Mouse (Mus musculus): Measurements from ENCODE around the gene Nedd8. TPM values are rescaled to one million over a fixed set of nuclear protein-coding genes. Genes with fewer than 3 reads are reported as not detected.

Gene Nedd8
- total RNA-seq, 1 experiment from 2014 or later, result 297 TPM

- no peak for DNase-seq
Measured at GRCm38 (mm10) chr14:55614565-55615178, 57.3 kb downstream of the Nedd8 start.

GRCm38 (mm10) chr14:55613346-55613745 lies 58.6 kb downstream of the Nedd8 start:
- DNase-seq, result no peak

Other genes starting within 250 kb of the Nedd8 start
- 130 and 149 TPM in 2 replicates for gene Dhrs4, start 193.4 kb downstream of the Nedd8 start, total RNA-seq (2021)
- gene Carmil3, start 181.5 kb downstream of the Nedd8 start, total RNA-seq (2021), result 6.9 TPM in 2 replicates
- gene Cpne6, start 161.7 kb downstream of the Nedd8 start, total RNA-seq (2021), result 0.45 TPM in 1 of 2 replicates, not detected in the other
- gene Nrl, start 147.1 kb downstream of the Nedd8 start, total RNA-seq (2021), result not detected in 2 replicates
- 35.1 and 42.8 TPM in 2 replicates for gene Pck2, start 131.9 kb downstream of the Nedd8 start, total RNA-seq (2021)
- gene Dcaf11, start 112.1 kb downstream of the Nedd8 start, total RNA-seq (2021), result 99.9 and 118 TPM in 2 replicates
- gene A730061H03Rik, start 111.7 kb downstream of the Nedd8 start, total RNA-seq (2021), result 1.2 TPM in 1 of 2 replicates, not detected in the other
- gene Fitm1, start 96.5 kb downstream of the Nedd8 start, total RNA-seq (2021), result 0.79 and 2.1 TPM in 2 replicates
- 316 and 330 TPM in 2 replicates for gene Psme1, start 94.0 kb downstream of the Nedd8 start, total RNA-seq (2021)
- 37.5 and 45.2 TPM in 2 replicates for gene Emc9, start 86.8 kb downstream of the Nedd8 start, total RNA-seq (2021)
- gene Psme2, start 81.0 kb downstream of the Nedd8 start, total RNA-seq (2021), result 349 and 376 TPM in 2 replicates
- gene Rnf31, start 80.4 kb downstream of the Nedd8 start, total RNA-seq (2021), result 24.8 and 37.7 TPM in 2 replicates
- 12.9 and 16.7 TPM in 2 replicates for gene Irf9, start 68.6 kb downstream of the Nedd8 start, total RNA-seq (2021)
- gene Rec8, start 54.1 kb downstream of the Nedd8 start, total RNA-seq (2021), result 4.4 and 6.9 TPM in 2 replicates
- 78.2 and 105 TPM in 2 replicates for gene Ipo4, start 36.2 kb downstream of the Nedd8 start, total RNA-seq (2021)
- gene Gm49378, start 34.2 kb downstream of the Nedd8 start, total RNA-seq (2021), result 2.4 and 3.9 TPM in 2 replicates
- gene Tm9sf1, start 28.3 kb downstream of the Nedd8 start, total RNA-seq (2021), result 68.4 and 78.5 TPM in 2 replicates
- 1.9 and 3.1 TPM in 2 replicates for gene Tssk4, start 21.9 kb downstream of the Nedd8 start, total RNA-seq (2021)
- 50.4 and 60.3 TPM in 2 replicates for gene Mdp1, start 11.6 kb downstream of the Nedd8 start, total RNA-seq (2021)
- 24.0 and 25.8 TPM in 2 replicates for gene Gmpr2, start 183 bp downstream of the Nedd8 start, total RNA-seq (2021)
- 26.1 and 27.4 TPM in 2 replicates for gene Tinf2, start 9.7 kb upstream of the Nedd8 start, total RNA-seq (2021)
- 0.74 and 2.3 TPM in 2 replicates for gene Tgm1, start 41.8 kb upstream of the Nedd8 start, total RNA-seq (2021)
- 19.5 and 21.1 TPM in 2 replicates for gene Rabggta, start 50.1 kb upstream of the Nedd8 start, total RNA-seq (2021)
- 81.5 and 93.6 TPM in 2 replicates for gene Dhrs1, start 73.6 kb upstream of the Nedd8 start, total RNA-seq (2021)
- 15.9 and 16.2 TPM in 2 replicates for gene Nop9, start 73.6 kb upstream of the Nedd8 start, total RNA-seq (2021)
- 1.7 and 22.1 TPM in 2 replicates for gene Cideb, start 86.3 kb upstream of the Nedd8 start, total RNA-seq (2021)
- gene Ltb4r2, start 89.3 kb upstream of the Nedd8 start, total RNA-seq (2021), result 0.11 and 0.37 TPM in 2 replicates
- 0.48 and 0.71 TPM in 2 replicates for gene Ltb4r1, start 93.8 kb upstream of the Nedd8 start, total RNA-seq (2021)
- 14.3 and 17.3 TPM in 2 replicates for gene Adcy4, start 112.0 kb upstream of the Nedd8 start, total RNA-seq (2021)
- gene Ripk3, start 116.7 kb upstream of the Nedd8 start, total RNA-seq (2021), result 5.2 and 7.8 TPM in 2 replicates
- 23.8 and 31.2 TPM in 2 replicates for gene Nfatc4, start 151.0 kb upstream of the Nedd8 start, total RNA-seq (2021)
- gene Nynrin, start 181.9 kb upstream of the Nedd8 start, total RNA-seq (2021), result 14.1 and 18.8 TPM in 2 replicates
- 0.11 and 0.34 TPM in 2 replicates for gene Cbln3, start 212.3 kb upstream of the Nedd8 start, total RNA-seq (2021)
- gene Khnyn, start 212.8 kb upstream of the Nedd8 start, total RNA-seq (2021), result 19.2 and 23.8 TPM in 2 replicates
- gene Sdr39u1, start 228.2 kb upstream of the Nedd8 start, total RNA-seq (2021), result 83.3 and 100 TPM in 2 replicates